Mouse (Mus musculus) kidney, postnatal 10 days (tissue): ENCODE data around the gene Myo3b.

Experiments used
- DNase-seq: peaks from one replicate; pipeline ENCODE4 v3.0.0; 2021; ENCODE audit warnings: mixed read lengths

Gene Myo3b

GRCm38 (mm10) chr2:70066338-70067022, 27.6 kb downstream of the Myo3b start:
- DNase-seq = no peak

GRCm38 (mm10) chr2:70069861-70070260, 30.9 kb downstream of the Myo3b start:
- peak; percentile 45 for DNase-seq

DNA sequence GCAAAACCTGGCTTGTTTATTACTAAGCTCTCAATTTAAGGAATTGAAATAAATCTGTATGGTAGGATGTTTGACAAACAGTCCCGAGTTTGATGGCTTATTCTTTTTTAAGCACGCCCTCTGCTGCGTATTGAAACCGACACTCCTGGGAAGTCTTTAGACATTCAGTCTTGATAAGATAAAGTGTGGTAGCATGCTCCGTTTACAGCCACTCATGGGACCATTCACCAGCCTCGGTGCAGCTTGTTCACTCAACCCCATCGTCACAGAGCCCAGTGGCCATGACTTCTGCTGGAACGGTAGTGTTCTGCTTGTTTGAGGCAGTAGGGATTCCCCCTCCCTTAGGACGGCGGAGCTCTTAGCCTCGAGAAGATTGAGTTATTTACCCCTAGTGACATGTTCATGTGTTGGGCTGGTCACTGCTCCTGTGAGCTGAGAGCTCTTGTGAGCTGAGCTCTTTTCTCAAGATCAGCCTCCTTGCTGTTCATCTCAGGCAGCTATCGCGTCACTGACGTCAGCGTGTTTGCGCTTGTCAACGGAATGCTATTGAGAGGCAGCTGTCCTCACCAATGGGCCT, 44.6 kb downstream of the Myo3b start:
- no peak for DNase-seq

DNA sequence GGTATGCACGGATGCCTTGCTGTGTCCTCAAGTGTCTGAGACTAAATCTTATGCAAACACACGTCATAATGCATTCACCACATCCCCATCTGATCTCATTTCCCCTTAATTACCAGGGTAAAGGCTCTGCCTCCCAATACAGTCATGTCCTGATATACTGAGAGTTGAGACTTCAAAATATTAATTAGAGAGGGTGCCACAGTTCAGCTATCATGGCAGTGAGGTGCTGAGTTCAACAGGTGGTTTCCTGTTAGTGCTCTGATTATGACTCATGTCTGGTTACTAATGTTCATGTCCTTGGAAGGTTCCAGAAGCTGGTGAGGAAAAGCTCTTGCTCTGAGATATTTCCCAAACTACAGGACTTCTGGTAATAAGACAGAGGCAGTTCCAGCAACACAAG, 52.3 kb downstream of the Myo3b start:
- DNase-seq = no peak

GRCm38 (mm10) chr2:70091801-70092522, 53.0 kb downstream of the Myo3b start:
- DNase-seq = no peak

- DNase-seq = no peak
These were observed 53.7 kb downstream of the Myo3b start for GRCm38 (mm10) chr2:70092665-70093064.

GRCm38 (mm10) chr2:70094446-70094845, 55.5 kb downstream of the Myo3b start:
- DNase-seq = no peak

DNA sequence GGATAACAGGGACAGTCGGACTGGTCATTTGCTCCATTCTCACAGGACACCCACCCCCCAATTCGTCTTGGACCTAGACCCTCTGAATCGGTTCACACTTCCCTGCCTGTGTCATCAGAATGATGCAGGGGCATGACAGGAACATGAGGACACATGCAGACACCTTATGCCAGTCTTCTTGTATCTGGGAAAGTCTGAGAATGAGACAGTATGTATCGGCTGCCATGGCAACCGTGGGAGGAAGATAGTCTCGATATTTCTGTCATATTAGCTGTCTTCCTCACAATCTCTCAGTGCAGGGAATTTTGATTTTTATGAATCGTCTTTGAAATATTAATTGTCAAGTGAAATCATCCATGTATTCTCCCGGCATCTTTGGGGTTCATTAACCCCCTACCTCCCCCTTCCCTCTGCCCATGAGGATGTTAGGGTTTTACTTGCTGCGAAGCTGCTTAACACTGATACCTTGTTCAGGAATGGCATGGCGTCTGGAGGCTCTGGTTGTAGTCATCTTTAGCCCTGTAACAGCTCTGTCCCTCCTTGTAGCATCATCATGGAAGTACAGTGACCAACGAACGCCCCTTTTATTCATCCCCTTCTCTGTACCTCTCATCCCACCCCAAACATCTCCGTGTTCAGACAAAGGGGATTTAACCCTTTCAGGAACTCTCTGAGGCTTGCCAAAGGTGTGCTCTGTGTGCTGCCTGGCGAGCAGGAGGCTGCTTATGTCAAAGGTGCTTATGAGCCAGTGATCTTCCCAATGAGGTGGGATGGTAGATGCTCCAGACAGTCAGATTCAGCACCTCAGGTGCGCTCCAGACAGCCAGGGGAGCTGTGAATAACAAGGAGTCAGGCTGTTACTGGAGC, 58.5 kb downstream of the Myo3b start:
- no peak for DNase-seq

GRCm38 (mm10) chr2:70099459-70099858, 60.5 kb downstream of the Myo3b start:
- no peak for DNase-seq

DNA sequence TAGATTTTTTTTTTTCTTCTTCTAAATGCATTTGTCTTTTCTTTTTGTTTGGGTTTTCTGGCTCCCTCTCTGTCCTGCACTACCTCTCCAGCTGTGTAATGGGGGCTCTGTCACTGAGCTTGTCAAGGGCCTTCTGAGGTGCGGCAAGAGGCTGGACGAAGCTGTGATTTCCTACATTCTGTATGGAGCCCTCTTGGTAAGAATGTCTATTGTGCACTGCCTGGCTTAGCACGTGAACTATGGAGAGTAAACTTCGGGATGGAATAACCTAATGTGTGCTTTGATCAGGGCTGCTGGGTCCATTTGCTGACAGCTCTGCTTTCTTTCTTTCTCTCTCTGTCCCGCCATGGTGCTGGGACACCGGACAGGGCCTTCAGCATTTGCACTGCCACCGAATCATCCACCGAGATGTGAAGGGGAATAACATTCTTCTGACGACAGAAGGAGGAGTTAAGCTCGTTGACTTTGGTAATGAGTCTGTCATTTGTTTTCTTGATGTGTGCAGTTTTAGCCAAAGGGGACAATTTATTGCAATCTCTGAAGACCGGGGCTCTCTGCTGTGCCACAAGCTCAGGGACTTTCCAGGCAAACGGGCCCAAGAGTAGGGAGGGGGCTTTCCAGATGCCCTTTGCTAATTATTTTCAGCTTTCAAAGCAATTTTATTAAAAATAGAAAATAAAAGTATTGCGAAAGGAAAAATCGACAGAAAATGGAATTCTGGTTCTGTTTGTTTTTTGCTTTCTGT, 66.5 kb downstream of the Myo3b start:
- no peak for DNase-seq

GRCm38 (mm10) chr2:70109010-70109409, 70.1 kb downstream of the Myo3b start:
- no peak for DNase-seq

DNA sequence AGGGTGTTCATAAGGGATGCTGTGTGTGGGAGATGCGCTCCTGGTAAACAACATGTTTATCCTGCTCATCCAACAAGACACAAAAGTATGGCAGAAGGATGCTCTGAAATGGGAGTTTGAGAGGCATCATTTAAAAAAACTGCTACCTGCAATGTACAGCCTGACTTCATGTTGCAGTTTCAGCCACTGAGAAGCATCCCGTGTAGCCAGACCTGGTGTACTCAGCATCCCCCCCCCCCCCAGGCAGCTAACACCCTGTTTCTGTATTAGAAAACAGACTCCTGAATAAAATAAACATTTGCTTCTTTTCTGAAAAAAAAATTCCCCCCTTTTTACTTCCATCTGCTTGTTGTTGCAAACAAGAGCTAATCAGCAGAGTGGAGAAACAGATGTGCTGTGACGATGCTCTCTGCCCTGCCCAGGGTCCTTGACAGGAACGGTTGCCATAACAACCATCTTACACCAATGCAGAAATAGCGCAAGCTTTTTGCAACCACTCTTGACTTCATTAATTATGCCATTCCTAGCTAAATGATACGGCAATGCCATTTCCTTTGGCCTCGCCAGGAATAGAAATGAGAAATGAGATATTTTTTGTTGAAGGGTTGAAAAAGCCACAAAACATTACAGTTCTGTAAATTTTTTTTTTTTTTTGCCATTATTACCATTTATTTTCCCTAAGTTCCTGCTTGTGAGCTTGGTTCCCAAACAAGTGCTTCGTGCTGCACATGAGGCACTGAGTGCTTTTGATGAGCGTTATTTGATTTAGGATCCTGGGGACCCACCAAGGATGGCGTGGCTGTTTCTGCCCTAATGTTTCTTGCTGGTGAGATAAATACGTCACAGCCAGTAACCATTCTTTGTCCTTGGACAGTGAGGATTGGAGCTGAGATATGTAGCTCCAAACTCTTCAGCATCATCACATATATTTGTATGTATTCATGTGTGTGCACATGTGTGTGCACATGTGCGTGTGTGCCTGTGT, 75.2 kb downstream of the Myo3b start:
- DNase-seq = no peak

DNA sequence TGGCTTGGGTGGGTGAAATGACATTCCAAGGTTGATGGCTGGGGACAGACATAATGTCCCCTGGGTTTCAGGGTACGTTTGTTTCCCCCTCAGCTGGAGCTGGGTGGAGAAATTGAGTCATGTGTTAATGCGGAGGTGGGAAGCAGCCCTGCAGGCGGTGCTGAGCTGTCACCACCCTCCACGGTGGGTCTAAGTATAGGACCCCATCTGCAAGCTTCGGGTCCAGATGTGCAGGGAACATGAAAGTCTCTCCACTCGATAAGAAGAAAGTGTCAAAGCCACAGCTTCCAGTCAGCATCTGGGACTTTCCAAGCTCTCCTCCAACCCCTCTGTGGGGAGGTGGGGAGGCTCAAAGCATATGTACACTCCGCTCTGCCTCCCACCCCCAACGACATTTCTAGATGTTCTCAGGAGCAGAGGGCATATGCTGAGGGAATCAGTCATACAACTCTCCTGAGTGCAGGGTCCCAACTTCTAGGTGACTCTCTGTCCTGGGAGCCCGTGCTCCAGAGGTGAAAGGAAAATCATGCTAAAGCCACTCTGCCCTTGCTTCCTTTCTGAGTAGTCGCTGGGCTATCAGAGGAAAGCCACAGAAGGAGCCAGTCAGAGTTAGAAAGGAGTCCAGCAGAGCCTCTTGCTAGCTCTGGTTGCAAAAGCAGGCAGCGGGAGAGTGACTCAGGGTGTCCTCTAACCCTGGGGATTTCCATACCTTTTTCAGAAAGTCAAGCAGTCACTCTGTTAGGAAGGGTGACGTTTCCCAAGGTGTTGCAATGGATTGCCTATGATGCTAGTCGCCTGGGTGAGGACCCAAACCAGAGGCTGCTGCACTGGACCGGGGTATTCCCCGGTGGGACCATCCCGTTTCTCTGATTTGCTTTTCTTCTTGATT, 79.7 kb downstream of the Myo3b start:
- no peak for DNase-seq

DNA sequence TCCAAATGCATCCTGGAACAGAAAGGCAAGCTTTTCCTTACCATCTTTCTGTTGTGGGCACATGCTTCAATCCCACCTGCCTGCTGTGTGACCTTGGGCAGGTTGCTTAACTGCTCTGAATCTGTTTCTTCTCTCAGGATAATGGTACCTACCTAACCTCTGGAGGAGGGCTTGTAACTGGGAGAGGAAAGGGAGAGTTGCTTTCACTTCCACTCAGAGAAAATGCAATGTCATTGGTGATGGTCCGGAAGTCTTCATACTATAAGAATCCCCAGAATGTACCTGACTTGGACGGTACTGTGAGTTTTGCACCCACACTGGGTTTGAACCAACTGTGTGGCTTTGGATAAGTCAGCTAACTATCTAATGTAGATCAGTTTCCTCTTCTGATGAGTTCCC, 80.3 kb downstream of the Myo3b start:
- no peak for DNase-seq

DNA sequence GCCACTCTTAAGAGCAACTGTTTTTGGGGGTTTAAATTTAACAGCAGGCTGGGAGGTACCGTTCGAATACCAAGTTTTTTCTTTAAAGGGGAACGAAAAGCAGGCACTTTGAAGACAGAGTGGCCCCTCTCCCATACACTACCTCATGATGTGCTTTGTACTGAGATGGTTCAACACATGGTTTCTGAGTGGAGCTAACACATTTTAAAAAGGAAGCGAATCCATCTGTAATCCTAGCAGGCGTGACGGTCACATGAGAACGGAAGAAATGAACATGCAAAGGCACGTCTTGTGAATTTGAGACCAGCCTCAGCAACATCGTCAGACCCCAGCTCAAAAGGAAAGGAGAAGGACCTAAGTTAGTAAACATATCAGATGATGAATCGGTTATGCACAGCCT, 87.4 kb downstream of the Myo3b start:
- no peak for DNase-seq

DNA sequence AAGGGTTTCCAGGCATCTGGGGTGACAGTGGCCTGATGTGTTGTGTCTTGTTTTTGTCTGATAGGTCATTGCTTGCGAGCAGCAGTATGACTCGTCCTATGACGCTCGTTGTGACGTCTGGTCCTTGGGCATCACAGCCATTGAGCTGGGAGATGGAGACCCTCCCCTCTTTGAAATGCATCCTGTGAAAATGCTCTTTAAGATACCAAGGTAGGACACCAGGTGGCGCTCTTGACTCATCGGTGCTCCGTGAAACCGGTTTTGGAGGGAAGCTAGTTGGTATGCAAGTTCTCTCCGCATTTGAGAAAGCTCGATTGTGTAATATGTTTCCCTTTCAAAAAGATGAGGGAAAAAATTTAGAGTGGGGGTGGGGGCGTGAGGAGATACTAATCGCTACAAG, 87.9 kb downstream of the Myo3b start:
- DNase-seq = peak; percentile 84

- DNase-seq = no peak
These were observed 88.6 kb downstream of the Myo3b start for GRCm38 (mm10) chr2:70127351-70128148.

- no peak for DNase-seq
These were observed 89.7 kb downstream of the Myo3b start for GRCm38 (mm10) chr2:70128590-70128989.

DNA sequence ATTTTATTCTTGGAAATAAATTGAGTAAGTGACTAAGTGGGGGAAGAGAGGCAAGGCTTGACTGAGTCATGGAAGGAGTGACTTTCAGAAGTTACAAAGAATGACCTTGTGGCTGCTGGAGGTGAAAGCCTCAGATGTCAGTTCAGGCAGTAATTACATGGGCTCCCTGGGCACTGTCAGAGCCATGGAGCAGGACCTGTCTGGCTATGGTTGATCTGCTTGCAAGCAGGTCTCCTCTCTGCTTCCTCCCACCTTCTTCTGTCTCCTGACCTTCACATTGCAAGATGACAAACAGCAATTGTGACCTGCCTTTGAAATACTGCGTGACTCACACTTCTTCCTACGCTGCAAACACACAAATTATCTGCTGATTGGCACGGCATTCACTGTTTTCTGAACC, 90.6 kb downstream of the Myo3b start:
- no peak for DNase-seq
